Mouse (Mus musculus) layer of hippocampus, adult 2 months (tissue): ENCODE measurements at regions not wholly inside any gene's neighbourhood (a gene's known extent, or its start where the extent isn't known, plus 50 kb on each side); places are given as distances from the start of the nearest gene placed in this dataset.

ENCODE experiments used
- DNase-seq, 2 experiments: peaks; one replicate each; pipeline ENCODE4 v3.0.0; 2022; ENCODE audit warnings: low spot score in 2 of 2
- H3K27ac ChIP-seq: fragments of 200-600 bp; 2 replicates; pipeline ENCODE4 v1.8.1; 2022
- H3K4me3 ChIP-seq: fragments of 200-600 bp; 2 replicates; pipeline ENCODE4 v1.8.1; 2022; ENCODE audit warnings: mild to moderate bottlenecking
- CTCF ChIP-seq: fragments of 200-600 bp; conservative IDR thresholded peaks from 2 replicates; pipeline ENCODE4 v1.8.1; 2022; ENCODE audit warnings: antibody characterized with exemption, mild to moderate bottlenecking, moderate library complexity

DNA sequence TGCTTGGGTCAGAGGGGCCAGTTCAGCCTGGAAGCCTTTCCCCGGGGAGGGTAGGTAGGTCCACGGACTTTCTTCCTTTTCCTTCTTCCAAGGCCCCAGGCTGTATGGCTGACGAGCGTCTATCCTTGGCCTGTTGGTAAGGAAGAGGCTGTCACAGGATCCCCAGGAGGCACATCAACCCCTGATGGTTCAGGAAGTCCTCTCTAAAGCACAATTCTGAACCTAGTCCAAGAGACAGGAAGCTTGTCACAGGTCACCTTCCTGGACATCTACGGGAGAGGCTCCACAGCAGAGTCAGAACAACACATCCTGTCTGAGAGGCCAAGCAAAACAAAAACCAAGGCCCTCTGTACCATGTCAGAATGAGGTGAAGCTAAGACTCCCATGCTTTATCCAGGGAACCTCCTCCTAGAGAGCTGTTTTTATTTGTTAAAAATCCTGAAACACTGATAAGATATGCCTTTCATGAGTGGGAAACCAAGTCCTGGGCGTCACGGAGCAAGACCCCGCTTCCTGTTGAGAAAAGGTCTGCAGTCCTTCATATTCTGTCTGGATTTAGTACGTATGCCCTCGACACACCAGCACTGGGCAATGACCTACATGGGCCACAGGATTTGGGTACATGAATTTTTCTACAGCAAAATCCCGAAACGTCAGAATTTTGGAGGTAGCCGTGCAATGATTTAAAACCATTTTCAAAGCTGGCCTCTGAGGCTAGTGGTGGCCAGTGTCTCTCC lies 52.0 kb upstream of the Snrk start:
- H3K4me3 ChIP-seq, result no peak overlapping the region
- no peak for DNase-seq
- no peak for TF ChIP-seq CTCF
- H3K27ac ChIP-seq, result 0 out of 2 replicates have a peak overlapping the region, but pooled peaks have one; percentile 36

DNA sequence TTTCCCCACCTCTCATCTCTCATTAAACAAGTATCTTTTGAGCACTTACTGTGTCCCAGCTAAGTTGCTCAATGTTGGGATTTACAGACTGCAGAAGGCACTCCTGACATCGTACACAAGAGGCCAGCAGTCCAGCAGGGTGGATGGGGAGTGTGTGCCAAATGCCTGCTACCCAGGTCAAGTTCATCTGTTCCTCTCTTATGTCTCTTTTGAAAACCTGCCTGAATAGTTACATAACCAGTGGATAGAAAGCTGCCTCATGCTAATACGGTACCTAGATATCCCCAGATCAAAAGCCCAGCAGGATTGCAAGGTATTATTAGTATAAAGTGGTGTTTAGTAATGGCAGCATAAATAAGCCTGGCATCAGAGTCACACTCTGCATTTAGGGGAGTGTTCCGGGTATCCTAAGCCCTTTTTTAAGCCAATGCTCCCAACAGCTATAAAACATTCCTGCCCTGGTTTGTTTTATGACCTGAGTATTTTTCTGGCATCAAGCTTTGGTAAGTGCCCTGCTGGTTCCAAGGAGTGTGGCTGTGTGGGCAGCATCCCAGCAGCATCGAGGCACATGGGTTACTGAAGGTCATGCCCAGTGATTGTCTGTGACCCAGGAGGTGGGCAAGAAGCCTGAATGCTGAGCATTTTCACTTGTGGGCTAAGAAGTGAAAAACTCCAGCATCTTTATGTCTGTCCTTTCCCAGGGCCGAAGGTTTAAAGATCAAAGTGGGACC lies 59.1 kb upstream of the Pomgnt2 start:
- no peak overlapping the region for H3K27ac ChIP-seq
- TF ChIP-seq CTCF, result no peak

DNA sequence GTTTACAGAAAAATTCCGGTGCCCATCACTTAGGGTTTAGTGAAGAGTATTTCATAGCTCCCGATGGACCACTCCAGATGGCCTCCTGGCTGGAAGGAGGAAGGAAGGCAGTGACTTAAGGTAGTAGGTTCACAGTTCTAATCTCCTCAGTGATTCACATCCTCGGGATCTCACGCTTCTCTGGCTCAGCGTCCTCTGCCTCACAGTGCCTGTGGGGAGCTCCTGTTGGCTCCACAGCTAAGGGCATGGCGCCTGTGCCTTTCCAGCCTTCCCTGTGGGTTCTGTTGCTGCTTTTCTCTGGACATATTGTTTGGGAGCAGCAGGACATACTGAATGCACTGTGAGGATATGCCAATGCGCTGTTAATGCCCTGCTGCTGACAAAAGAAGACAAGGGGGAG lies 54.8 kb upstream of the Pomgnt2 start:
- TF ChIP-seq CTCF, result no peak
- Histone ChIP-seq H3K27ac (no peak overlapping the region), H3K4me3 (no peak overlapping the region)
- DNase-seq, result no peak

More for the DNA sequence above, 59.1 kb upstream of the Pomgnt2 start:
- H3K4me3 ChIP-seq, result no peak overlapping the region
- DNase-seq, result no peak

DNA sequence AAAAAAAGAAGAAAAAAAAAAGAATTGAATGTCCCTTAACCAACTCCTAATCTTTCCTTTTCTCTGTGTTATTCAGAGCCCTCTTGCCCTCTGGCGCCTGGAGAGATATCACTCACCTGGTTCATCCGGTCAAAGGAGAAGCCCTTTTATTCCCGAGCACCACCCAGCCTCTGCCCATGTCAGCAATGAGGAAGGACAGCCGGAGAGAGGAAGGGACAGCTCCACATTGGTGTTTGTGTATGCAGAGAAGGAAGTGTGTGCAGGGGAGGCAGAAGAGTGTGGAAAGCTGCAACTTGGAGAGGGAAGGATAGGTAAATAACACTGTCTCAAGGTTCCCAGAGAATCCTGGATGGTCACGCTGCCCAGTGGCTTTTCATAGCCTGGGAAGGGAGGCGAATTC lies 54.2 kb upstream of the Pomgnt2 start:
- H3K27ac ChIP-seq, result no peak overlapping the region
- no peak for DNase-seq
- H3K4me3 ChIP-seq, result no peak overlapping the region
- TF ChIP-seq CTCF, result no peak

DNA sequence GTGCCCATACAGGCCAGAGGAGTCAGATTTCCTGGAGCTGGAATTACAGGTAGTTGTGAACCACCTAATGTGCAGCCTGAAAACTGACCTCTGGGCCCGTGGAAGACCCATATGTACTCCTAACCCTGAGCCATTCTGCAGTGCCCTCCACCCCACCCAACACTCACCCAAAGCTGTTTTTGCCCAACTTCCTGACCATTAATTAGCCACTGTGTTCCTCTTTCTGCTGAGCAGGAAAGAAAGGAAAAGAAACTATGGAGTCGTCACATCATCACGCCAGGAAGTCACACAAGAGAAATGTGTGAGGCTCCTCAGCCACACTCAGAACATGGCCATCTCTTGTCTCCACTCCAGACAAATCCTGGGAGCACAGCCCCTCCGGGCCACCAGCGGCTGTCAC lies 52.1 kb upstream of the Pomgnt2 start:
- no peak for DNase-seq
- no peak overlapping the region for H3K4me3 ChIP-seq
- TF ChIP-seq CTCF, result no peak
- no peak overlapping the region for H3K27ac ChIP-seq

DNA sequence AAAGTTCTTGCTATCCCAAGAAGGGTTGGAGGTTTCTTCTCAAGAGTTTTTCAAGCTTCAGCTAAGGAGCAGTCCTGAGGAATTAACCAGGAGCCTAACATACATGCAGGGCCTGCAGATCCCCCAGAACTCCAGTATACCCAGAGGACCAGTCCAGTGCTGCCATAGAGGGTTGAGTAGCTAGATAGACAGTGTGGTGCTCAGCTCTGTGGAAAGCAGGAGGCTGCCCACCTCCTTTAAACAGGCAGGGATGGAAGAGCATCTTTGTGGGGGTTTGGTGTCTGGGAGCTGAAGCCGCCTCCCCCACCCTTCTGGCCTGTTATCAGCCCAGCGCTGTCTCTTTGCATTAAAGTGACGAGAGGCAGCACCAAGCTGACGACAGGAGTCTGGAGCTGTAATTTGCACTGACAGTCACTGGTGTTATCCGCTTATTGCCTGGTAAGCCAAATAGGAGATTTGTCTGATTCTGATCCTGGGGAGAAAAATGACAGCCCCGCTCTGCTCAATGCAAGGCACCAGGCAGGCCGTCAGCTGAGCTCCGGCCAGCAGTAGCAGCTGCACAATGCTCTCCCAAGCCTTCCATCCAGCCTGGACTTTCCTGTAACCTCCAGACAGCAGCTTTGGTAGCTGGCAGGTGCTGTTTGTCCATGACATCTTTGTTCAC lies 51.2 kb upstream of the Pomgnt2 start:
- peak; percentile 39 to 60 for DNase-seq
- Histone ChIP-seq H3K27ac (peak overlapping the region; percentile 36; the same call in 1 of the 2 replicates), H3K4me3 (no peak overlapping the region)
- TF ChIP-seq CTCF, result no peak
